Mouse (Mus musculus) limb, embryonic 14.5 days (tissue): ENCODE results near the gene Mrpl43. TPM values are rescaled to one million over a fixed set of nuclear protein-coding genes. Genes with fewer than 3 reads are reported as not detected.

Experiments
- ATAC-seq: fragments of 200-750 bp; cut with Nextera tagmentation; 2 replicates; pipeline ENCODE4 v1.8.0; 2017; ENCODE audit warnings: low read depth, moderate number of reproducible peaks, moderate TSS enrichment; ENCODE audit not compliant: low FRiP score
- DNase-seq: peaks from one replicate; pipeline ENCODE4 v3.0.0-alpha.2; 2015; ENCODE audit warnings: low spot score
- H3K27ac ChIP-seq: fragments of 300-500 bp; sonication (generic); replicated peaks from 2 replicates; pipeline ENCODE4 v1.5.1; 2014; ENCODE audit warnings: low read depth, mild to moderate bottlenecking, low read length, moderate library complexity, mixed read lengths
- H3K27me3 ChIP-seq: fragments of 300-500 bp; sonication (generic); 2 replicates; pipeline ENCODE4 v1.6.1; 2014; ENCODE audit warnings: low read length, mixed read lengths; ENCODE audit not compliant: control insufficient read depth, insufficient read depth
- H3K36me3 ChIP-seq: fragments of 300-500 bp; sonication (generic); 2 replicates; pipeline ENCODE4 v1.6.1; 2014; ENCODE audit warnings: mild to moderate bottlenecking, low read length, moderate library complexity, mixed read lengths; ENCODE audit not compliant: control insufficient read depth, insufficient read depth
- H3K4me1 ChIP-seq: fragments of 300-500 bp; sonication (generic); 2 replicates; pipeline ENCODE4 v1.6.1; 2014; ENCODE audit warnings: antibody characterized with exemption, low read length, mixed read lengths; ENCODE audit not compliant: control insufficient read depth, insufficient read depth
- H3K4me2 ChIP-seq: fragments of 300-500 bp; sonication (generic); replicated peaks from 2 replicates; pipeline ENCODE4 v1.6.1; 2014; ENCODE audit warnings: low read depth, mild to moderate bottlenecking, low read length, moderate library complexity; ENCODE audit not compliant: severe bottlenecking
- H3K4me3 ChIP-seq: fragments of 300-500 bp; sonication (generic); replicated peaks from 2 replicates; pipeline ENCODE4 v1.5.1; 2014; ENCODE audit warnings: low read length
- H3K9ac ChIP-seq: fragments of 300-500 bp; sonication (generic); 2 replicates; pipeline ENCODE4 v1.6.1; 2014; ENCODE audit warnings: mild to moderate bottlenecking, low read depth, low read length, moderate library complexity; ENCODE audit not compliant: severe bottlenecking
- H3K9me3 ChIP-seq: fragments of 300-500 bp; sonication (generic); 2 replicates; pipeline ENCODE4 v1.6.1; 2016; ENCODE audit warnings: low read length; ENCODE audit not compliant: control insufficient read depth
- POLR2A ChIP-seq: fragments of 200-500 bp; IDR thresholded peaks from 2 replicates; pipeline ENCODE4 v1.8.0; 2012; ENCODE audit warnings: inconsistent platforms, mild to moderate bottlenecking, moderate library complexity, borderline replicate concordance; ENCODE audit not compliant: insufficient read depth, insufficient read length; ENCODE audit errors: extremely low read depth
- WGBS: fragments of 180-500 bp; shearing (Covaris S2); extraction: QIAGEN DNeasy Blood & Tissue Kit; methylation state at CpG from one replicate; pipeline ENCODE4 v1.1.7; 2014; 5-methylcytosine and 5-hydroxymethylcytosine counted together
- polyA plus RNA-seq, 2 experiments: library from polyadenylated mRNA; depleted of rRNA in 1 of 2; stranded (reverse) in 1 of 2; unstranded in 1 of 2; fragments of >200 nt; fragmentation: Nextera tagmentation in 1 of 2; extraction: Ambion mirVana in 1 of 2; gene quantifications; 2 replicates each; pipeline versions ENCODE4 v1.2.1 to v1.2.3; 2012 to 2014

Mrpl43 gene
- polyA plus RNA-seq, 2 experiments: 55.0 to 67.6 TPM

GRCm38 (mm10) chr19:45047935-45048643, 41.8 kb upstream of the Mrpl43 start:
- H3K9me3 ChIP-seq: no peaks in the 10 kb centered on the region
- H3K27me3 ChIP-seq: peaks cover 20% of the 10 kb centered on the region
- H3K4me2 ChIP-seq: peak overlapping the region; percentile 87
- DNase-seq: peak; percentile 38
- TF ChIP-seq POLR2A: no peak
- ATAC-seq: peak; percentile 56
- H3K4me1 ChIP-seq: peaks cover 25% of the 10 kb centered on the region
- 32% methylated on average over 11 of the region's 11 CpGs for WGBS
- peak overlapping the region; percentile 81 for H3K27ac ChIP-seq
- peaks cover 20% of the 10 kb centered on the region for H3K36me3 ChIP-seq
- H3K4me3 ChIP-seq: peak overlapping the region; percentile 49
- peak overlapping the region; percentile 59 for H3K9ac ChIP-seq

DNA sequence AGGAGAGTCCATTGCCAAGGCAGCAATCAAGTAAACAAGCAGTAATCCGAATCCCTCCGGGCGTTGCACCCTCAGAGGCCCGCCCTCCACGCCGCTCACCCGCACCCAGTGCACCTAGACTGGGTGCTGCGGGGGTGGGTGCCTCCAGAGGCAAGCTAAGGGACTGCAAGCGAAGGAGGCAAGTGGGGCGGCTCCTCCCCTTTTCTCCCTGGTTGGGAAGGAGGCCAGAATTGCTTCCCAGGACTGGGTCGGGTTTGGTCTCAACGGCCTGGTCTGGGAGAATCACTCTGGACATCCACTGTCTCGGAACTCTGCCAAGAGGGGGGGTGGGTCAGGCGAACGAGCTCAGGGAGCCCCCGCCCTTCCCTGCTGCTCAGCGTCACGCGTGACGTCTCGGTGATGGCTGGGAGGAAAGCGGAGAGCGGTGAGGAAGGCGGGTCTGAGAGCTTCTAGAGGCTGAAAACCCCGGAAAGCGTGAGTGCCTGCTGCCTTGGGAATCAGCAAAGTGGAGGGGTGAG, 41.2 kb upstream of the Mrpl43 start, which contains the start of gene Sfxn3:
Sfxn3 (plus strand) TSS at position 87 of the 518 bp plus-strand sequence.
- Histone ChIP-seq H3K36me3 (peaks cover 14% of the 10 kb centered on the region), H3K27ac (peak within 1 kb of the TSS; percentile 81), H3K4me1 (peaks cover 25% of the 10 kb centered on the region), H3K4me3 (peak within 1 kb of the TSS; percentile 49), H3K9ac (peak within 1 kb of the TSS; percentile 59), H3K4me2 (peak within 1 kb of the TSS; percentile 87), H3K9me3 (no peaks in the 10 kb centered on the region), H3K27me3 (peaks cover 20% of the 10 kb centered on the region)
- ATAC-seq (peak; percentile 88), DNase-seq (peak; percentile 81)
- 3% methylated on average over 26 of the region's 26 CpGs for WGBS
- 0 out of 2 replicates have a peak, but pooled peaks have one; percentile 18 for TF ChIP-seq POLR2A

- peaks cover 20% of the 10 kb centered on the region for H3K27me3 ChIP-seq
- DNase-seq: peak; percentile 83
- ATAC-seq: no peak
- H3K36me3 ChIP-seq: peaks cover 9% of the 10 kb centered on the region; the same call in 1 of the 2 replicates
- WGBS: 2% methylated on average over 34 of the region's 34 CpGs
- peaks cover 25% of the 10 kb centered on the region for H3K4me1 ChIP-seq
- H3K9me3 ChIP-seq: no peaks in the 10 kb centered on the region
- peak overlapping the region; percentile 87 for H3K4me2 ChIP-seq
- TF ChIP-seq POLR2A: no peak
- peak overlapping the region; percentile 81 for H3K27ac ChIP-seq
- H3K4me3 ChIP-seq: peak overlapping the region; percentile 49
- peak overlapping the region; percentile 59 for H3K9ac ChIP-seq
Observed at GRCm38 (mm10) chr19:45046523-45047321, 40.5 kb upstream of the Mrpl43 start.

GRCm38 (mm10) chr19:45045651-45046050, 39.4 kb upstream of the Mrpl43 start, which contains the start of gene Pdzd7:
Pdzd7 (minus strand) TSS chr19:45045717.
- Histone ChIP-seq H3K36me3 (0 out of 2 replicates have a peak, but pooled peaks cover 2% of the 10 kb centered on the region), H3K4me3 (peak within 1 kb of the TSS; percentile 49), H3K9ac (peak within 1 kb of the TSS; percentile 59), H3K4me2 (peak within 1 kb of the TSS; percentile 87), H3K9me3 (no peaks in the 10 kb centered on the region), H3K27ac (no peak within 1 kb of the TSS), H3K4me1 (peaks cover 25% of the 10 kb centered on the region), H3K27me3 (peaks cover 20% of the 10 kb centered on the region)
- no peak for TF ChIP-seq POLR2A
- DNase-seq (no peak), ATAC-seq (no peak)
- WGBS: 80% methylated on average over 5 of the region's 5 CpGs

DNA sequence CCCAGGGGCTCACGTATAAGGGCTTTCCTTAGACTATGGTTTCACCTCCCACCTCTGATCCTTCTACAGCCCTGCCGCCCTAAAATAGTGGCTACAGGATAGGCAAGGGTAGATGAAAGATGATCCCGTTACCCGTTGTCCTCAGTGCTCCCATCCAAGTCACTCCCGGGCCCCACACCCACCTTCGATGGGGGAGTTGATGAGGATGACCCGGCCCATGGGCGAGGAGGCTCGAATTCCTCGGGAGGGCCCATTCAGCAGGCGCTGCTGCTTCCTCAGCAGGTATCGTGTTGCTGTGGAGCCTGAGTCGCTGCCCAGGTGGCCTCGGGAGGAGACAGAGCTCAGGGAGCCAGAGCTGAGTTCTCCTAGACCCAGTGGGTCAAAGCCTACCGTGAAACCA, 39.0 kb upstream of the Mrpl43 start:
- H3K4me1 ChIP-seq: peaks cover 25% of the 10 kb centered on the region
- no peak overlapping the region for H3K27ac ChIP-seq
- no peak for TF ChIP-seq POLR2A
- H3K9ac ChIP-seq: no peak overlapping the region
- no peaks in the 10 kb centered on the region for H3K36me3 ChIP-seq
- ATAC-seq (no peak), DNase-seq (no peak)
- WGBS: 35% methylated on average over 15 of the region's 15 CpGs
- H3K4me3 ChIP-seq: no peak overlapping the region
- H3K27me3 ChIP-seq: peaks cover 20% of the 10 kb centered on the region
- no peaks in the 10 kb centered on the region for H3K9me3 ChIP-seq
- no peak overlapping the region for H3K4me2 ChIP-seq
